Mouse (Mus musculus) heart, postnatal 14 days (tissue): ENCODE measurements around the gene Teddm1a. TPM values are rescaled to one million over a fixed set of nuclear protein-coding genes. Genes with fewer than 3 reads are reported as not detected.
"Not testable (repeated sequence)": the region's sequence is repeated elsewhere in the genome, so short reads cannot be mapped to it uniquely, and the experiment has no call there.

Experiments used
- DNase-seq, 2 experiments: peaks; one replicate each; pipeline ENCODE4 v3.0.0; 2021 to 2022
- intact Hi-C: fragments of 180-260 bp; cut with DNase I; formaldehyde crosslinking; loops from one replicate; pipeline ENCODE4 v1.15.1; 2025
- long read RNA-seq, 2 experiments: library from polyadenylated mRNA; stranded (forward); transcript quantifications; one replicate each; pipeline ENCODE4 v2.0.0; 2021
- total RNA-seq, 2 experiments: library from RNA; stranded (reverse); gene quantifications; 2 replicates each; pipeline ENCODE4 v1.2.3; 2021

Gene Teddm1a
- not detected for total RNA-seq
- long read RNA-seq, experiment 1, result 0 reads
- long read RNA-seq, experiment 2, result 0 reads

DNA sequence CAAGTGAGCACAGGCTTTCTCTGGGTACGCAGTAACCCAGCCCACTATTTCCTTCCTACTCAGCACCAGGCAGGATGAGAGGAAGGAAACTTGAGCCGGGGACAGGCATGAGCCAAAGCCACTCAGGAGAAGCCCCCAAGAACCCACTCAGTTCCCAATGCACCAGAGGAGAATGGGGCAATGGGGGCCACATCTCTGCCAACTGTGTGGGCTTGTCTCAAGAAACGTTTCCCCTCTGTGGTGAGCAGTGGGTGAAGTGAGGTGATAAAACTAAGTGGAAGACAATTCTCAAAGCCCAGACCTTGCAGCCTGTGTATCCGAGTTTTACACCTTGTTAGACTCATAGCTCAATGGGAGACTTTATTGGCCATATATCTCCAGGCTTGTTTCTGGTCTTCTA is at the start of gene Teddm1a:
Gene Teddm1a, plus strand, starts transcription at position 301 of the 400 bp plus-strand sequence.
- intact Hi-C loops, result no loop called here
- DNase-seq, result no peak

DNA sequence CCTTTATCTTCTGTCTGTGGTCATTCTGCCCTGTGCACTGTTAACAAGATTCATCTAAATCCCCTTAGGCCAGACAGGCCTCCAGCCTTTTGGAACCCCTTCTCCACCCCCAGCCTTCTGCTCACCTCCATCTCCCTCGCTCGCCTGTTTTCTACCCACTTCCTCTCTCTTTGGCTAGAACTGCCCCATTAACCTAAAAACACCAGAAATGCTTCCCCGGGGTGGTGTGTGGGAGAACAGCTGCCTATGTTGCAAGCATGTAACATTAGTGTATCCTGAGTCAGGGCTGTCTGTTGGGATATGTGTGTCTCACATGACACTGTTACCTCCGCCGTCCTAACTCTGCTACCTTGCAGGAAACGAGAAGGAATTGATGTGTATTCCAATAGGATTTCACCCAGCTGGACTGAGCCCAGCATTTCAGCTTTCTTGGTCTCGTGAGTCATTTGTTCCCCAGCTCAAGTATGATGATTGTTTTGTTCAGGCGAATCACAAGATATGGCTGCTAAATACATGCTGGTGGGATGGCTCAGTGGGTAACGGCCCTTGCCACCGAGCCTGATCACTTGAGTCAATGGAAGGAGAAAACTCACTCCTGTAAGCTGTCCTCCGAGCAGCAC is 49.3 kb upstream of the Teddm1a start:
- intact Hi-C loops, result no loop called here
- DNase-seq, result peak in 1 of 2 experiments; percentile 5

DNA sequence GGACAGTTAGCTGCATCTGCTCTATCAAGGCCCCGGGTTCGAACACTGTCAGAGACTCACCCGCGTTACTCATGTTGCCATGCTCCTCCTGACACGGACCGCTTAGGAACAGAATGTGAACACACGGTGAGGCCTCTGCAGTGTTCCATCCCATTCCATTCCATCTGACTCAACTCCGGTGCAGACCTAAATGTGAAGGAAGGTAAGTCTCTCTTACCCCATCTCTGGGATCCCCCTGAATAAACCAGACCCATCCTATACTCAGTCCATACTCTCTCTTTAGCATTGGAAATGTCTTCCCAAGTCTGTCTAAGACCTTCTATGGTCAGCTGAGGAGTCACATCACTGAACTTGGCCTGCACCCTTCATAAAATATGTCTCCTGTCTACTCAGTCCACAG is 47.5 kb upstream of the Teddm1a start, which contains the start of gene Rgsl1:
Gene Rgsl1, minus strand, starts transcription at position 101 of the 400 bp plus-strand sequence.
- no peak for DNase-seq
- intact Hi-C loops, result no loop called here

DNA sequence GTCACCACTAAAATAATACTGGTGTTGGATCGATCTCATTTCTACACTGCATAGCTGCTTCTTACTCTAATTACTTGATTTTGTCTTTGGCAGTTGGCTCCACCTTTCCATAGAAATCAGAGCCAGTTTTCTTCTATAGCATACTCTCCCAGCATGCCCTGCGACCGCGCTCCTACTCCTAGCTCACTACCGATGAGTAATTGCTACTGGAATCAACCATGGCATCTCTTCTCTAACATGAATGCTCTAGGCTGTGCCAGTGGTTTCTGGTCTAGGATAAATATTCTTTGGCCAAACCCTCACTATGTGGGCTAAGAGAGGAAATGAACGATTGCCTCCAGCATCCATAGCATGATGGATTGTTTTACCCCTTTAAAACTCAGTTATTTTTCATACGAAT is 45.1 kb upstream of the Teddm1a start:
- intact Hi-C loops, result no loop called here
- DNase-seq, result no peak

DNA sequence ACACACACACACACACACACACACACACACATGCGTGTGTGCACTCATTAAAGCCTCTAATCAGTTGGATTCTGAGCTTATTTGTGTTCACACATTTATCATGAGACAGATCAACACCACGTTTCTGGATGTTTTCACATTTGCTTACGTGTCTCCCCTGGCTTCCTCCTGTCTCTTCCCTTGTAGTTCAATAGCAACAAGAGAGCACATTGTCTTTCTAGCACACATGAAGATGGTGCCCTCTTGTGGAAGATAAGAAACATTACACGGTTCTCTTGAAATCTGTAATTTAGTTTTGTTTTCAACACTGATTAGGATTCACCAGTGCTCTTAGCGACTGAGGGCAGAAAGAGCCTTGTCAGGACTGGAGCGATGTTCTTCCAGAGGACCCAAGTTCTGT is 44.7 kb upstream of the Teddm1a start:
- peak in 1 of 2 experiments; percentile 3 for DNase-seq
- intact Hi-C loops, result no loop called here

DNA sequence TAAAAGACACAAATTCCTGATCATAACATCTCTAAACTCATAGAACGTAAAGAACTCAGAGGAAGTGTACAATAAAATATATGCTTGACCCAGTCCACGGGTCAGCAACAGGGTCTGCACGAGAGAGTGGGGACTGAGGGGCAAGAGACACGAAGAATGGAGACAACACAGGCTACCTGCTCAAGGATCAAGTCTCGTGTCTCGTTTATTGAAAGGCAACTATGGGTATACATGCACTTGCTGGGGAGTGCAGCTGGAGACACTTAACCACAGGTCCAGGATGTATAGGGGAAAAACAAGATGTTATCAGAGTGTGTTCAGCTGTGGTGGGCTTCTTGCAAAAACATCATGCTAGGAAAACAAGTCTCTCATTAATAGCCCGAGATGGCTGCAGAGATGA is 38.8 kb upstream of the Teddm1a start:
- DNase-seq, intact Hi-C loops: not testable (repeated sequence)

DNA sequence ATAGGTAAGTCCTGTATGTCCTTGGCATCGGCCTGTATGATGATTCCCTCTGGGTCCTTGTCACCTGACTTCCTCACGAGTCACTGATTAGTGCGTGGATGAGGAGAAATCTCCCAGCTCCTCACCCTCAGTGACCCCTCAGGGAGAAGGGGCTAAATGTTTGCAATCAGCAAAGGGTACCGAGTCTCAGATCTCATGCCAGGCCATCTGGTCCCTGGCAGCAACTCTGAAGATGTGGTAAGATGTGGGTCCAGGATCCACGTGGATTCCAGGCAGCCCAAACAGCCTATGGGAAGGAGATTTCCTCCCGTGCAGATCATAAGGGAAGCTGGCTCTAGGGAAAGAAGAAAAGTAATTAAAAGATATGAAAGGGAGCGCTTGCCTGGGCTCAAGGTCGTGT is 35.6 kb upstream of the Teddm1a start:
- intact Hi-C loops, result no loop called here
- DNase-seq, result no peak

DNA sequence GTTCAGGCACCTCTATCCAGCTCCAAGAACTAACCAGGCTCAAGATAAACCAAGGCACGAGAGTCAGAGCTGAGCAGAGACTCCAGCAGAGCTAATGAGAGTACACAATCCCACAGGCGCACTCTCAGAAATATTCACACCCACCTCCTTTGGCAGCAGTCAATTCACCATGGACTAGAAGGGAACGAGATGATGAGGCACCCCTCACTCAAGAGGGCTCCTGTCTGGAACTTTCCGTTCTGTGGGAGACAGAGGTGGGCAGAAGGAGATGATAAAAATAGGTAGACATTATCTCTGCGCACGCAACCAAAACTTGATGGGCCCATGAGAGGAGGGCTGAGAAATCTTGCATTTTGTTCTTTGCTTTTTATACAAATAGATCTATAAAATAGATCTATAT is 17.5 kb upstream of the Teddm1a start, which contains the start of gene Teddm1b:
Gene Teddm1b, plus strand, starts transcription at position 301 of the 400 bp plus-strand sequence.
- DNase-seq, result no peak
- intact Hi-C loops, result no loop called here

DNA sequence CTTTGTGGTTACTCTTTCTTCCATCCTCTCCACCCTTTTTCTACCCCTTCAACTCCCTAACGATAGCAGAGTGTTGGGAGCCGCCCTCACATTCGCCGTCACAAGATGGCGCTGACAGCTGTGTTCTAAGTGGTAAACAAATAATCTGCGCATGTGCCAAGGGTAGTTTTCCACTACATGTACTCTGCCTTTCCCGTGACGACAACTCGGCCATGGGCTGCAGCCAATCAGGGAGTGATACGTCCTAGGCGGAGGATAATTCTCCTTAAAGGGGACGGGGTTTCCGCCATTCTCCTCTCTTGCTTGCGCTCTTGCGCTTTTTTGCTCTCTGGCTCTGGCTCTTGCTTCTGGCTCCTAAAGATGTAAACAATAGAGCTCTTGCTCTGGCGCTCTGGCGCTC is 11.2 kb upstream of the Teddm1a start:
- intact Hi-C loops, result not testable (repeated sequence)

DNA sequence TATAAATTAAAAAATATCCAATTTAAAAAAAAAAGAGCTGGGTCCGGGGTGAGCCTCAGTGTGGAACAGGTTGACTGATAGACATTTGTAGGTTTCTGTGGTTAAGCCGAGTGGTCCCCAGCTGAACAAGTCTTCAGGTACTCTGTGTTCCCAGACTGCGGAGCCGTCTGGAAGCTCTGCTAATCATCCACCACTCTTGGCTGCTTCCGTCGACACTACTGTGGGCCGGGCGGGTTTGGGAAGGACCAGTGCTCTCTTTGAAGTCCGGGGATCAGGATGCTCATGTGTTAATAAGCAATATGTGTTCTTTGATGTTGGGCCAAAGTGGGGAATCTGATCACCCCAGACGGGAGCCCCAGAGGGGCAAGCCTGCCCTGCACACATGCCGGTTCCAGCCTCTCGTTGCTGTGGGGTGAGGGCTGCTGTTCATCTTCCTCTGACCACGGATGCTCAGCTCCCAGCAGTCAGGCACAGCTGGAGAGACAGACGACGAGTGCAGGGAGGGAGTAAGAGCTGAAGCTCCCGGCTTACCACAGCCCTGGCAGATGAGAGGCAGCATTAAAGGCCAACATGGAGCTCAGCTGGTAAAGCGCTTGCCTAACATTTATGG is 5.4 kb upstream of the Teddm1a start:
- DNase-seq, result no peak
- intact Hi-C loops, result no loop called here

More for the DNA sequence above, 11.2 kb upstream of the Teddm1a start:
- DNase-seq, result not testable (repeated sequence)

DNA sequence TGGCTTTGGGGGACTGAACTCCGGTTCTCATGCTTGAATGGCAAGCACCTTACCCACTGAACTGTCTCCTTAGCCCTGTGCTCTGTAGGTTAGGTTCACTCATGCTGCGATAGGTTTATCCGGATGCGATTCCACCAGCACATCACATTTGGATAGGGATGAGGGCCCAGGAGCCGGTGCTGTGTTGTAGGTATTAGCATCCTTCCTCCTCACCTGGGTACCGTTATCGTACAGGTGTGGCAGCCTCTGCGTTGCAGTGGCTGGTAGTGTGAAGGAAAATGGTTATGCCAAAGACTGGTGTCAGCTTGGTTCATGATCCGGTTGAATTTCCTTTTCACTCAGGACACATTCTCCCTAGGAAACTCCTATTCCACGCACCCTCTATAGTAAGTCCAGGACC is 1.4 kb upstream of the Teddm1a start:
- DNase-seq, result no peak
- intact Hi-C loops, result no loop called here

DNA sequence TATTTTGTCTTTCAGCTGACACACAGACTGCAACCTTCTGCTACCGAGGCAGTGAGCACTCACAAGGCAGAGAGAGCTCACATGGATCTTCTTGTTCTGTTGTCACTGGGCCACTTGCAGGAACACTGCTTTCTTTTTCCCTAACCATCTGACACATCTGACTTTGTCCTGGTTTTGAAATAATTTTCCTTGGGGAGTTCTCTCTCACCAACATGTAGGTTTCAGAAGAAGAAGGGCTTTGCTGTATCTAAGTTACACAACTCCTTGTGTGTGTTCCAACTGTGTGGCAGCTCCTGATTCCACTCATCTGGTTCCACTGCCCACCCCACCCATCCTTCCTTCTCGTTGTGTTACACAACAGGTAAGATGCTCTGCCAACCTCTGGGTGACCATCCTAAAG is 2.2 kb downstream of the Teddm1a start:
- intact Hi-C loops, result no loop called here
- no peak for DNase-seq

DNA sequence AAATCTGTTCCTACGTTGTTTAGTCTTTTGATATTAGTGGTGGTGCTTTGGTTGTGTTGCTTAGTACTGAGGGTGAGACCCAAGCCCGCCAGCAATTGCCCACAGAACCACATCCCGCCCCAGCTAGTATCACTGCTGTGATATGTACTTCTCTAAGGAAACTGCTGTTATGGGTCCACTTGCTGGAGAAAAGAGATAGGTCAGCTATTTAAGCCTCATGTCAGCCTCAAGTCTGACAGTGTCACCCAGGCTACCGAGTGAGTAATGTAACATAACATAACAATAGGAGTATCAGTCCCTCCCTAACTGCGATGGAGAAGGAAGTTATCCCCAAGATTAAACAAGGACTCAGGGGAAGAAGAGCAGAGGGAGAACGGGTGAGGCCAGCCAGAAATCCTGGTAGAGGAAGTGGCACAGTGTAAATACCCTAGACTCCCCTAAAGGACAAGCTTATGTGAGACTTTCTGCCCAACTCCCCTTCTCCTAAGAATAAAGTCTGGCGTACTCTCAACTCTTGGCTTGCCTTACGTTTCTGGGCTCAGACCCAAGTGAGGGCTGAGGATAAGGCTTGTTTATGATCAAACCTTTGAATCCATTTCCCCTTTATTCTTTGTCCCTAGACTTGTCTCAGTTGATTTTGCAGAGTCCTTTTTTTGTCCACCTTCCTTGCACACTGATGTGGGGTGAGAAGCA is 2.8 kb downstream of the Teddm1a start:
- intact Hi-C loops, result no loop called here
- no peak for DNase-seq

DNA sequence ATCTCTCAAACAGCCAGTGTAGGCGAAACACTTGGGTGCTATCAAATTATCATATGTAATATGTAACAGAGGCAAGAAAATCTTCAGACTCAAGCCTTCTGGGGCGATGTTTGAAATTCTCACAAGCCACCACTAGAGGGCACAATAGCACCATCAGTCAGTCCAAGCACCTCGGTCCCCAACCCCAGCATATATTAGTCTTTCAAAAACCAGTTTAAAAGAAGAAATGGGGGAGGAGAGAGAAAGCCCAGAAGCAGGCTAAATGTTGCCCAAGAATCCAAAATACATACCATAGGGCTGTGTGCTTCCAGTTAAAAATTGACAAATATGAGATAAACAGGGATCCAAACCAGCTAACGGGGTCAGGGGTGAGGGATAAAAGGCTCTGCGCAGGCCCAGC is 3.4 kb downstream of the Teddm1a start:
- intact Hi-C loops, result loop anchor here (1.0 kb wide), 3 partner anchors 137 to 286 kb away; no protein-coding TSS in a partner anchor
- peak; percentile 75 to 82 for DNase-seq

DNA sequence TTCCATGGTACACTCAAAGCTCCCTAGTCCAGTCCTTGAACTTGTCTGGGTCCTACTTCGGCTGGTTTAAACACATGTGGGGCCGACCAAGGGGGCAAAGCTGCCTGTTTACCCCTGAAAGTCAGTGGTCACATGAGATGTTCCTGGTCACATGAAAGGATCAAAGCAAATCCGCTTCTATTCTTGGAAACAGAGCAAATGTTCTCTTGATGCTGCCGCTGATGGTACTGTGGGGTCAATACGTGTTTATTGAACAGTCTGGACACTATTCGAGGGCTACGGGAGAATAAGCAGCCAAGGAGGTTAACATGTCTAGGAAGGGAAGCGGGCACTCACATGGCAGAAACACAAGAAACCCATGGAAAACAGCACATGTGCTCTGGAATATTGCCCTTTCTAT is 5.7 kb downstream of the Teddm1a start:
- no peak for DNase-seq
- intact Hi-C loops, result no loop called here

DNA sequence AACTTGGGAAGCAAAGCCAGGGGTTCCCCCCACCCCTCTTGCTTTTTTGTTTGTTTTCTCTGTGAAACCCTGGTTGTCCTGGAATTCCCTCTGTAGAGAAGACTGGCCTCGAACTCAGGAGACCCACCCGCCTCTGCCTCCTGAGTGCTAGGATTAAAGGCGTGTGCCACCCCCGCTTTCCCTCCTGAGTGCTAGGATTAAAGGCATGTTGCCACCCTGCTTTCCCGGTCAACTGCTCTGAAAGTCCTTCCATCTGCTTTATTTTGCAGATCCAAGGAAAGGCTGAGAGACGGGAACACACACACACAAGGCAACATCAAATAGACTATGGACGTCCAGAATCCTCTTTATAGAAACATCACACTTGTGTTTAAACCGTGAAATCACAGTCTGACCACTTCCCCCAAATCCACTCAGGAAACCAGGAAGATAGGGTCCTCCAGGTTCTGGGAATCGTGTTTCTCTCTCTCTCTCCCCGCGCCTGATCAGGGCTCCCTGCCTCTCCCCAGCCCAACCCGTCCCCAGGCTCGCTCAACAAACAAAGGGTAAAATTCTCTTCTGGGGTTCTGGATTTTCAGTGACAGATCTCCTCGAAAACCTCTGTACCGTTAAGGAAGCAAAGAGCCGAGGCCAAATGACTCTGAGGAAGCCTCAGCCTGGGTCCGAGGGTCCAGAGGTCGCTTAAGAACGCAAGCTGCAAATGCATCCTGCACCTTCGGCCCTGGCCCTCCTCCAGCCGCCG is 7.6 kb downstream of the Teddm1a start:
- intact Hi-C loops, result no loop called here
- no peak for DNase-seq

DNA sequence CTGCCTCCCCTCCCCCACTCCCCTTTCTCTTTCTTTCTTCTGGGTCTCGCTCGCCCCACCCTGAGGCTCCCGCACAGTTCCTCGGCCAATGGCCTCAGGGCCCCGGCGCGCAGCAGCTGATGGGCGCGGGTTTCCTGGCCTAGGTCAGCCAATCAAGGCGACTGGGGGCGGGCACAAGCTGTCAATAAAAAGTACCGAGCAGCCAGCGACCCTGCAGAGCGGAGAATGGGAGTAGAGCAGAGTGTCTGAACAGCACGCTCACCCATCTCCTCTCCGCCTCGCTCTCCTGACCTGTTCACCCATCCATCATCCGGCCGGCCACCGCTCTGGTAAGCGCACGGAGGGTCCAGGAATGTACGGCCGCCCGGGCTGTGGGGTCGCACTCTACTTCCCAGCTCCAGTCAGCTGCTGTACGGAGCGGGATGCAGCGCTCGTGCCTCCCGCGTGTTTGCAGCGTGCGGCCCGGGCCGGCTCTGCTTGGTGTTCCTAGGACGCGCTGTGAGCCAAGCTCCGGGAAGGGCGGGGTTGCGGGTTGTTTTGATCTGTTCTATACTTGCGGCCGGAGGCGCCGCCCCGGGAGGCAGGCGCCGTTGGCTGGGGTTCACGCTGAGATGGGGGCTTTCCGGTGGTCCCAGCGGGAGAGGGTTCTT is 8.3 kb downstream of the Teddm1a start, which contains the start of the genes Glul and Teddm2:
Gene Glul, plus strand, starts transcription at position 214 of the 650 bp plus-strand sequence.
Gene Teddm2, minus strand, starts transcription at position 498 of the 650 bp plus-strand sequence.
- peak; percentile 95 for DNase-seq
- intact Hi-C loops, result loop anchor here (1.0 kb wide), 1 partner anchor 132 kb away; no protein-coding TSS in a partner anchor

DNA sequence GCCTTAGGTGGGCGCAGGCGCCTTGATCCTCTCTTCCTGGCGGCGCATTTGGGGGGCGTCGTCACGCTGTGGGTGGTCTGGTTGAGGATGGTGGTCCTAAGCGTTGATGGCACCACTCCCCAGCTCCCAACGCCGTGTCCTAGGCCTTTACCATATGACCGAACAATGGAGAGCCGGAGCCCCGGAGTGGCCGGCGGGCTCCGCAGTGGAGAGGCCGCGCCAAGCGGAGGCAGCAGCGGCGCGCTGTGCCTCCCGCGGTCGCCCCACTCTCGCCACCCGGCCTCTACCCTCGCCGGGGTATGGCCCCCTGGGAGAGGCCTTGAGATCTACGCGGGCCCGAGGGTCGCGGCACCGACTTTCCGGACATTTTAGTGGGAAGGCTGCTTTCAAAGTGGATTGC is 8.8 kb downstream of the Teddm1a start:
- DNase-seq, result peak; percentile 55 to 56
- intact Hi-C loops, result loop anchor here (1.0 kb wide), 1 partner anchor 132 kb away; no protein-coding TSS in a partner anchor

DNA sequence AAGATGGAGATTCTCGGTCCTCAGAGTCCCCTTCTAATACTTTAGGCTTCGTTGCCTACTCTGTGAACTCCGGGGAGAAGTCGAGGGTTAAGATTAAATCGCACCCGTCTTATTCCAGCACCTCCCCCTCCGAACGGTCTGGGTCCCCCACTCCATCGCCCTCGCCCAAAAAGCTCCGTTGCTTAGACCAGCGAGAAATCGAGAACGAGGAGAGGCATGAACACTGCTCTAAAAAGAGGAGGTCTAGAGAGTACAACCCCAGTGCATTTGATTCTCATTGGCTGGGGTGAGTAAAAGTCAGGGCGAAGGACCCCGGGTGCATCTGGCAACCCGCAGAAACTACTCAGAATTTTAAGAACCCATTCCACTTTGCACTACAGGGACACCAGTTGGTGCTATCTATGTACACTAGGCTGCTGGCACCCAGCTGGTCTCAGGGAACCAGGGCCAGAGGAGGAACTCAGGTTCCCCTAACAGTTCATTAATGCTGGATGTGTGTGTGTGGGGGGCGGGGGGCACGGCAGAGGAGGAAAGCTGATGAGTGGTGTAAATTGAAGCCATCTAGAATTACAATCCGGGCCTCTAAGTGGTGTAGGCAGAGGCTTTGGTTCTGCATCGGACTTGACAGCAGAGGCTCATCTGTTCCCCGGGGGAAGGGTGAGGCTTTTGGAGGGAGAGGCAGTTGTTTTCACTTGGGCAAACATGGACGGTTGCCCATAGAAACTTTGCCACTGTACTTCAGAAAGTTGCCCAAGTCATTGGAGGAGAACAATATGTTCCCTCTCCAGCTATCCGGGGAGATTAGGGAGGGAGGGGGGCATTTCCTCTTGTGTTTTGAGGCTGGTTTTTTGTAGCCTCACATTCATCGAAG is 9.6 kb downstream of the Teddm1a start:
- DNase-seq, result peak; percentile 57 to 59
- intact Hi-C loops, result loop anchor here (1.0 kb wide), 1 partner anchor 131 kb away; no protein-coding TSS in a partner anchor
